In genomic region chr1:161143216-161143615, GRCm38 (mm10) we compare ENCODE assay signal across 12 mouse cellular contexts. TPM values are rescaled to one million over a fixed set of nuclear protein-coding genes. Genes with fewer than 3 reads are reported as not detected.
DNase-seq lines count a peak whose midpoint lies in the region; ATAC-seq and TF ChIP-seq lines count a peak whose summit lies in the region.
"Had no signal": no experiment of that assay in that cellular context is flagged by ENCODE, and none has a peak within 500 bp of the region (broad histone marks: within the 10 kb centered on the region; RNA-seq: fewer than 3 reads in every experiment).

No protein-coding gene starts in this region.

- no peak for TF ChIP-seq EP300 in stomach, postnatal 0 days (optimal IDR thresholded peaks at IDR 0.05)

- H3K36me3 ChIP-seq in heart, embryonic 15.5 days = no peaks in the 10 kb centered on the region
- H3K36me3 ChIP-seq in stomach, embryonic 14.5 days (ENCODE audit: control insufficient read depth, insufficient read depth, low read length) = no peaks in the 10 kb centered on the region
- no peaks in the 10 kb centered on the region for H3K36me3 ChIP-seq in stomach, postnatal 0 days (ENCODE audit: control insufficient read depth, insufficient read depth, low read length)
- no peaks in the 10 kb centered on the region for H3K36me3 ChIP-seq in limb, embryonic 12.5 days

- DNase-seq in heart, postnatal 25 days (ENCODE audit: low spot score) = no peak
- DNase-seq in stomach, postnatal 0 days (ENCODE audit: low spot score) = no peak
- DNase-seq in yolk sac, embryonic 10.5 days (ENCODE audit: low spot score) = no peak
- DNase-seq in gastrocnemius, adult 18-20 months (ENCODE audit: low spot score) = no peak
- DNase-seq in thymus, postnatal 25 days = no peak

- H3K27ac ChIP-seq in heart, embryonic 15.5 days = no peak overlapping the region
- no peak overlapping the region for H3K27ac ChIP-seq in stomach, embryonic 14.5 days (ENCODE audit: low read length)
- H3K27ac ChIP-seq in stomach, postnatal 0 days (replicated peaks) = no peak overlapping the region
- H3K27ac ChIP-seq in limb, embryonic 12.5 days = no peak overlapping the region

- H3K9ac ChIP-seq in heart, embryonic 15.5 days = no peak overlapping the region
- H3K9ac ChIP-seq in stomach, embryonic 14.5 days (replicated peaks; ENCODE audit: low read depth, low read length) = no peak overlapping the region
- no peak overlapping the region for H3K9ac ChIP-seq in stomach, postnatal 0 days (ENCODE audit: low read length)
- H3K9ac ChIP-seq in limb, embryonic 12.5 days (replicated peaks) = no peak overlapping the region
- H3K9ac ChIP-seq: liver, postnatal 0 days had no signal

- TF ChIP-seq CTCF in stomach, postnatal 0 days (IDR thresholded peaks at IDR 0.05; ENCODE audit: low read depth) = no peak

- H3K9me3 ChIP-seq in heart, embryonic 15.5 days (replicated peaks) = no peaks in the 10 kb centered on the region
- H3K9me3 ChIP-seq in stomach, embryonic 14.5 days (ENCODE audit: control insufficient read depth, low read depth, low read length) = no peaks in the 10 kb centered on the region
- H3K9me3 ChIP-seq in stomach, postnatal 0 days (ENCODE audit: control insufficient read depth, low read length) = no peaks in the 10 kb centered on the region
- H3K9me3 ChIP-seq in limb, embryonic 12.5 days = no peaks in the 10 kb centered on the region

- peak overlapping the region; percentile 49; the same call in 1 of the 2 replicates for H3K4me3 ChIP-seq in heart, embryonic 15.5 days
- H3K4me3 ChIP-seq in stomach, embryonic 14.5 days (ENCODE audit: low read depth, low read length) = no peak overlapping the region
- H3K4me3 ChIP-seq in stomach, postnatal 0 days (ENCODE audit: low read depth, low read length) = no peak overlapping the region
- H3K4me3 ChIP-seq in limb, embryonic 12.5 days (replicated peaks) = no peak overlapping the region

- no peaks in the 10 kb centered on the region for H3K27me3 ChIP-seq in heart, embryonic 15.5 days
- H3K27me3 ChIP-seq in stomach, embryonic 14.5 days (ENCODE audit: control insufficient read depth, insufficient read depth, low read length) = no peaks in the 10 kb centered on the region
- no peaks in the 10 kb centered on the region for H3K27me3 ChIP-seq in stomach, postnatal 0 days (ENCODE audit: control insufficient read depth, insufficient read depth, low read length)
- no peaks in the 10 kb centered on the region for H3K27me3 ChIP-seq in limb, embryonic 12.5 days

- intact Hi-C loops in heart, postnatal 25 days (cut with DNase I) = no loop called here

- peaks cover 11% of the 10 kb centered on the region; the same call in 1 of the 2 replicates for H3K4me1 ChIP-seq in heart, embryonic 15.5 days (replicated peaks)
- H3K4me1 ChIP-seq in stomach, embryonic 14.5 days (ENCODE audit: control insufficient read depth, insufficient read depth, low read length) = peaks cover 3% of the 10 kb centered on the region; the same call in 1 of the 2 replicates
- H3K4me1 ChIP-seq in stomach, postnatal 0 days (replicated peaks; ENCODE audit: control insufficient read depth, insufficient read depth) = no peaks in the 10 kb centered on the region
- no peaks in the 10 kb centered on the region for H3K4me1 ChIP-seq in limb, embryonic 12.5 days (replicated peaks)

- 52% methylated on average over 7 of the region's 7 CpGs for WGBS in heart, embryonic 15.5 days
- 87% methylated on average over 7 of the region's 7 CpGs for WGBS in stomach, embryonic 14.5 days
- WGBS in stomach, postnatal 0 days = 86% methylated on average over 7 of the region's 7 CpGs
- 91% methylated on average over 7 of the region's 7 CpGs for WGBS in limb, embryonic 12.5 days

- ATAC-seq in heart, embryonic 15.5 days (replicated peaks; ENCODE audit: insufficient number of reproducible peaks, insufficient read depth, low FRiP score, low read depth) = no peak
- no peak for ATAC-seq in stomach, embryonic 14.5 days (ENCODE audit: insufficient number of reproducible peaks, insufficient read depth, low FRiP score, low read depth)
- no peak for ATAC-seq in stomach, postnatal 0 days (ENCODE audit: low FRiP score, low TSS enrichment)
- ATAC-seq in limb, embryonic 12.5 days (ENCODE audit: insufficient number of reproducible peaks, insufficient read depth, low FRiP score, low TSS enrichment, low read depth) = no peak
- ATAC-seq: liver, postnatal 0 days had no signal

- peak overlapping the region; percentile 81 for H3K4me2 ChIP-seq in heart, embryonic 15.5 days
- peak overlapping the region; percentile 83; the same call in 1 of the 2 replicates for H3K4me2 ChIP-seq in stomach, embryonic 14.5 days (replicated peaks; ENCODE audit: low read depth, low read length)
- H3K4me2 ChIP-seq in stomach, postnatal 0 days (replicated peaks; ENCODE audit: low read depth) = no peak overlapping the region
- H3K4me2 ChIP-seq in limb, embryonic 12.5 days = peak overlapping the region; percentile 82; the same call in 1 of the 2 replicates

RNA-seq across cellular contexts. Expression of gene Ankrd45, which starts 0.7 kb away (rescaled TPM):
- 3.6 and 4.3 TPM in 2 replicates for polyA plus RNA-seq in heart, embryonic 15.5 days (2015; fragmentation: Nextera tagmentation; extraction: Ambion mirVana)
- total RNA-seq in heart, postnatal 25 days (2021) = 1 to 10 TPM; 1.4 to 1.8 TPM
- 1.6 and 1.9 TPM in 2 replicates for polyA plus RNA-seq in stomach, embryonic 14.5 days (2014; fragmentation: Nextera tagmentation; extraction: Ambion mirVana)
- 0.21 and 0.24 TPM in 2 replicates for polyA plus RNA-seq in stomach, postnatal 0 days (2015; fragmentation: Nextera tagmentation; extraction: Ambion mirVana)
- 3.5 and 3.7 TPM in 2 replicates for polyA plus RNA-seq in limb, embryonic 12.5 days (2016; fragmentation: Nextera tagmentation; extraction: Ambion mirVana)
- not detected for total RNA-seq in gastrocnemius, adult 18-20 months (2021)
- polyA plus RNA-seq: liver, postnatal 0 days had no signal

RNA-seq across cellular contexts. Expression of gene Klhl20, which starts 11.9 kb away (rescaled TPM):
- 10.2 and 13.6 TPM in 2 replicates for polyA plus RNA-seq in heart, embryonic 15.5 days (2015; fragmentation: Nextera tagmentation; extraction: Ambion mirVana)
- total RNA-seq in heart, postnatal 25 days (2021) = 10 to 100 TPM; 11.4 to 11.5 TPM
- polyA plus RNA-seq in stomach, embryonic 14.5 days (2014; fragmentation: Nextera tagmentation; extraction: Ambion mirVana) = 18.9 and 19.0 TPM in 2 replicates
- polyA plus RNA-seq in stomach, postnatal 0 days (2015; fragmentation: Nextera tagmentation; extraction: Ambion mirVana) = 5.5 and 6.1 TPM in 2 replicates
- polyA plus RNA-seq in limb, embryonic 12.5 days (2016; fragmentation: Nextera tagmentation; extraction: Ambion mirVana) = 18.0 and 19.5 TPM in 2 replicates
- total RNA-seq in gastrocnemius, adult 18-20 months (2021) = 1 to 10 TPM; 7.9 to 9.0 TPM

RNA-seq across cellular contexts. Expression of gene Tex50, which starts 15.9 kb away (rescaled TPM):
- polyA plus RNA-seq in heart, embryonic 15.5 days (2015; fragmentation: Nextera tagmentation; extraction: Ambion mirVana) = 0.30 and 0.39 TPM in 2 replicates
- not detected for total RNA-seq in heart, postnatal 25 days (2021)
- not detected in 2 replicates for polyA plus RNA-seq in stomach, embryonic 14.5 days (2014; fragmentation: Nextera tagmentation; extraction: Ambion mirVana)
- not detected in 2 replicates for polyA plus RNA-seq in stomach, postnatal 0 days (2015; fragmentation: Nextera tagmentation; extraction: Ambion mirVana)
- polyA plus RNA-seq in limb, embryonic 12.5 days (2016; fragmentation: Nextera tagmentation; extraction: Ambion mirVana) = 0.18 and 0.23 TPM in 2 replicates
- total RNA-seq in gastrocnemius, adult 18-20 months (2021) = not detected
- polyA plus RNA-seq: frontal cortex, adult 2 months; kidney, adult 2 months; liver, postnatal 0 days; neural tube, embryonic 11.5 days had no signal
